Mouse (Mus musculus) lung, adult 2 months (tissue): ENCODE measurements around the gene Klk1b5.
"Not testable (repeated sequence)": the region's sequence is repeated elsewhere in the genome, so short reads cannot be mapped to it uniquely, and the experiment has no call there.

ENCODE experiments used
- CTCF ChIP-seq: fragments of 200-500 bp; IDR thresholded peaks from 2 replicates; pipeline ENCODE4 v1.5.1; 2011; ENCODE audit warnings: mild to moderate bottlenecking, low read length, control low read depth; ENCODE audit not compliant: insufficient read depth
- POLR2A ChIP-seq: fragments of 200-500 bp; IDR thresholded peaks from 2 replicates; pipeline ENCODE4 v1.6.1; 2011; ENCODE audit warnings: low read depth, mild to moderate bottlenecking, control low read depth, low read length, borderline replicate concordance; ENCODE audit errors: extremely low read depth

GRCm38 (mm10) chr7:44187936-44188335 lies 27.8 kb upstream of the Klk1b5 start, which contains the start of gene Klk1b24:
- not testable (repeated sequence) for TF ChIP-seq CTCF, POLR2A
